Mouse (Mus musculus) hindbrain, embryonic 13.5 days (tissue): ENCODE measurements around the gene Fignl2. TPM values are rescaled to one million over a fixed set of nuclear protein-coding genes. Genes with fewer than 3 reads are reported as not detected.

ENCODE experiments used
- ATAC-seq: fragments of 200-750 bp; cut with Nextera tagmentation; 2 replicates; pipeline ENCODE4 v1.8.0; 2017; ENCODE audit warnings: moderate TSS enrichment; ENCODE audit not compliant: low FRiP score
- H3K27ac ChIP-seq: fragments of 300-500 bp; sonication (generic); 2 replicates; pipeline ENCODE4 v1.5.1; 2015; ENCODE audit warnings: inconsistent platforms, mild to moderate bottlenecking, moderate library complexity
- H3K27me3 ChIP-seq: fragments of 300-500 bp; sonication (generic); 2 replicates; pipeline ENCODE4 v1.6.1; 2015; ENCODE audit warnings: mild to moderate bottlenecking, inconsistent platforms
- H3K36me3 ChIP-seq: fragments of 300-500 bp; sonication (generic); 2 replicates; pipeline ENCODE4 v1.6.1; 2015; ENCODE audit warnings: mild to moderate bottlenecking, inconsistent platforms
- H3K4me1 ChIP-seq: fragments of 300-500 bp; sonication (generic); replicated peaks from 2 replicates; pipeline ENCODE4 v1.6.1; 2015; ENCODE audit warnings: inconsistent platforms
- H3K4me2 ChIP-seq: fragments of 300-500 bp; sonication (generic); 2 replicates; pipeline ENCODE4 v1.6.1; 2015; ENCODE audit warnings: inconsistent platforms, mild to moderate bottlenecking, moderate library complexity
- H3K4me3 ChIP-seq: fragments of 300-500 bp; sonication (generic); 2 replicates; pipeline ENCODE4 v1.5.1; 2015; ENCODE audit warnings: mild to moderate bottlenecking, inconsistent platforms
- H3K9ac ChIP-seq: fragments of 300-500 bp; sonication (generic); 2 replicates; pipeline ENCODE4 v1.6.1; 2015; ENCODE audit warnings: mild to moderate bottlenecking, inconsistent platforms
- H3K9me3 ChIP-seq: fragments of 300-500 bp; sonication (generic); 2 replicates; pipeline ENCODE4 v1.6.1; 2016; ENCODE audit warnings: inconsistent platforms
- WGBS: fragments of 180-500 bp; shearing (Covaris S2); methylation state at CpG from one replicate; pipeline ENCODE4 v1.1.7; 2015; 5-methylcytosine and 5-hydroxymethylcytosine counted together
- polyA plus RNA-seq: library from polyadenylated mRNA; unstranded; fragments of >200 nt; fragmentation: Nextera tagmentation; extraction: Ambion mirVana; gene quantifications from 2 replicates; pipeline ENCODE4 v1.2.1, GENCODE M21; 2015

Gene Fignl2
- polyA plus RNA-seq, 1 experiment from 2014 or later = 0.16 TPM

DNA sequence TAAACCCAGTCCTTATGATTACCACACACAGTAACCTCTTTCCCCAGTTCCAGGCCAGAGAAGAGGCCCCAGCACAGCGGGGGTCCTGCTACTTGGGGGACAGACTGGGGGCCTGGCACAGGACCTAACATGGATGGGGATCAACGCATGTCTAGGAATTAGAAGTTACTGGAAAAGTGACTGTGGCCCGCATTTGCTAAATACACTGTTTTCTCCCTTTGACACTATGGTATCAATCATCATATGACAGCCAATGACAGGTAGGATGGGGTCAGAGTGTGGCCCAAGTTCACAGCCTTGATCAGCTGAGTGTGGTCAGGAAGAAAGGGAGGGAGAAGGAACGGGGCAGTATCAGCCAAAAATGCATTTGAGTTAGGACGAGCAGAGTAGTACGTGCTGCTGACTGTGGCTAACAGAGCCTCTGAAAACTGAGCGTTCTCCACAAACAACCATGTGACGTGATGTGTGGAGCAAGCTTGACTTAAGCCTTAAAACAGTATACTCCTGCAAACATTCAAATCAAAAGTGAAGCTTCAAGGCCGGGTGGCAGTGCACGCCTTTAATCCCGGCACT is 18.0 kb downstream of the Fignl2 start:
- Histone ChIP-seq H3K27me3 (peaks cover 5% of the 10 kb centered on the region), H3K4me3 (no peak overlapping the region), H3K4me2 (no peak overlapping the region), H3K36me3 (no peaks in the 10 kb centered on the region), H3K9ac (no peak overlapping the region), H3K4me1 (peaks cover 34% of the 10 kb centered on the region), H3K27ac (peak overlapping the region; percentile 14; the same call in 1 of the 2 replicates), H3K9me3 (no peaks in the 10 kb centered on the region)
- 34% methylated on average over 11 of the region's 11 CpGs for WGBS
- ATAC-seq = no peak

DNA sequence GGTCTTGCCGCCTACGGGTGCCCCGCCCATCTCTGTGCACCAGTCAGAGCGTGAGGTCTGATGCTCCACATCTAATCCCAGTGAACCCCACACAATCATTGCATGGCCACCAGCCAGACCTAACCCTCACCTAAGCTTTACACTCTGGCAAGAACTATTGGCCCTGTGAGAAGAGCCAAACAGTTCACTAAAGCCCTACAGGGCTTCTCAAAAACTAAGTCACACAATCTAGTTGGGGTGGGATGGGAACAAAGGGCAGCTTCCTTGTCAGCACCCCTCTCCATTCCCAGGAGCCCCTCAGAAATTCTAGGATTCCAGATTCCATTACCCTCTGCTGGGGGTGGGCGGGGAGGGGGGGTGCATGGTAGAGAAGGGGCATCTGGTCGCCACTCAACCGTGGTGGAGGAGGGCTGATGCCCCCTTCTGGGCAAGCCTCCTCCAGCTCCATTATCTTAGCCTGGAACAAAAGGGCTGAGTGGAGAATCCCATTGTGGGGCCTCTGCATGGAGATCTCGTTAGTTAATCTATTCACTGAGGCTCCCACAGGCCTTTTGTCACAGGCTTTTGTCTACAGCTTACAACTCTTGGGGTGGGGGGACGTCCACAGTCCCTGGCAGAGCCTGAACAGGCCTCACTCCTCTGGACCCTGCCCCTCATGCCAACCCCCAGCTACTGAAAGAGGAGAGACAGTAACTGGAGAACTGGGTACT is 18.6 kb downstream of the Fignl2 start:
- H3K9ac ChIP-seq = no peak overlapping the region

DNA sequence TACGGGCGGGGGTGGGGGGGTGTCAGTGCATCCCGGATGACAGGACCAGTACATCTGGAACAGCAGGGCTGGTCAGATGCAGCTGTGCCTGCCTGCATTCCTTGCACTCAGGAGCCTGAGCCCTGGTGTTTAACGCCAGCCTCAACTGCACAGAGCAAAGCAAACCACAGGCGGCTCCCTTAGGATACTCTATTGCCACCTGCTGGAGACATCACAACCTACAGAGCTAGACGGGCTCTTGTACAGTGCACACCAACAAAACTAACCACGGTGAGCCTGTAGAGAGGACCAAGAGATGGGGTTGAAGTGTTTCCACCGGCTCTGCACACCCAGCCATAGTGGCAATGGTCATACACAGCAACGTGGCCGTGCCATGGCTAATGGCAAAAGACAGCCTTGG is 22.1 kb downstream of the Fignl2 start:
- no peak overlapping the region for H3K9ac ChIP-seq
- no peaks in the 10 kb centered on the region for H3K9me3 ChIP-seq
- 43% methylated on average over 10 of the region's 10 CpGs for whole genome bisulfite sequencing
- H3K4me2 ChIP-seq = no peak overlapping the region
- H3K27ac ChIP-seq = no peak overlapping the region
- peak; percentile 70 for ATAC-seq
- peaks cover 41% of the 10 kb centered on the region for H3K4me1 ChIP-seq
- H3K36me3 ChIP-seq = peaks cover 4% of the 10 kb centered on the region; the same call in 1 of the 2 replicates
- H3K27me3 ChIP-seq = peaks cover 46% of the 10 kb centered on the region
- H3K4me3 ChIP-seq = no peak overlapping the region

More for the DNA sequence above, 18.6 kb downstream of the Fignl2 start:
- Histone ChIP-seq H3K9me3 (no peaks in the 10 kb centered on the region), H3K27ac (peak overlapping the region; percentile 14; the same call in 1 of the 2 replicates), H3K4me2 (no peak overlapping the region), H3K4me1 (peaks cover 28% of the 10 kb centered on the region), H3K4me3 (no peak overlapping the region), H3K36me3 (no peaks in the 10 kb centered on the region), H3K27me3 (peaks cover 11% of the 10 kb centered on the region)
- peak; percentile 32; the same call in 1 of the 2 replicates for ATAC-seq
- 19% methylated on average over 9 of the region's 9 CpGs for WGBS

DNA sequence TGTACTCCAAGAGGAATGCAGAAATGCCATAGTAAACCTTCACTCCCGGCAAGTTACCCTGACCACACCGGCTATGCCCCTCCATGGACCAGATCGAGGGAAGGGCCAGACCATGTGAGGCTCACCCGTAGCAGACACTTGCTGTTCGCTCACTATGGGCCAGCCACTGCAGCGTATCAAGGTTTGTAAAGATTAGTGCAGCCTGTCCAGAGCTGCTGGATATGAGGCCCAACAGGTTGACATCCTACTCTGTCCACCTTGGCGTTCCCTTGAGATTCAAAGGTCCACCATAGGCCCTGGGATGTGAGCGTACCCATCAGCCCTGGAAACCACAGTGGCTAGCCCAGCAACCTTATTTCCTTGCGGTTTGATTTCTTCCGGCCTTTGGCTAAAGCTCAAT is 23.8 kb downstream of the Fignl2 start:
- Histone ChIP-seq H3K27me3 (peaks cover 63% of the 10 kb centered on the region), H3K36me3 (peaks cover 4% of the 10 kb centered on the region; the same call in 1 of the 2 replicates), H3K4me2 (peak overlapping the region; percentile 62; the same call in 1 of the 2 replicates), H3K4me1 (peaks cover 32% of the 10 kb centered on the region), H3K9me3 (no peaks in the 10 kb centered on the region), H3K9ac (no peak overlapping the region), H3K27ac (no peak overlapping the region), H3K4me3 (peak overlapping the region; percentile 45; the same call in 1 of the 2 replicates)
- WGBS = 70% methylated on average over 10 of the region's 10 CpGs
- ATAC-seq = no peak

DNA sequence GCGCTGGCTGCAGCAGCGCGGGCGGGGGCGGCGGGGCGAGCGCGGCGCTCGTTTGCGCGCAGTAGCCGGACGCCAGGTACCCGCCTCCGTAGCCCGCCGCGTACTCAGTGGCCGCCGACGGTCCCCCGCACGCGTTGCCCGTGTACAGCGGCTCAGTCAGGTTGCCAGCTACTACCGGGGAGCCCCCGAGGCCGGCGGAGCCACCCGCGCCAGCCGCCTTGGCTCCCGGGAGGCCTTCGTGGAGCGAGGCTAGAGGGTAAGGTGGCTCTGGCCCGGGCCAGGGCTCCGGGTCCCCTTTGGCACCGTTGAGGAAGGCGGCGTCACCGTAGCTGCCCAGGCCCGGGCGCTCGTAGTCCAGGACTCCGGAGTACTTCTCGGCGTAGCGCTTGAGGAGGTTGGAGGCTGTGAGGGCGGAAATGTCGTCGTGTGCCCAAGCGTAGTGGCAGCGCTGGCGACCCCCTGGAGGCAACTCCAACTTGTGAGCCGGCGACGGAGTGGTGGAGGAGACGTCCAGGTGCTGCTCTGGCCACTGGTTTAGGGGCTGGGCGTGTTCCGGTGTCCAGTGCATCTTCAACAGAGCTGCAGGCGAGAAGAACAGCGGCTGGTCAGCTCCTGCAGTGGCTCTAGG is 24.4 kb downstream of the Fignl2 start:
- peak overlapping the region; percentile 45 for H3K4me3 ChIP-seq
- H3K36me3 ChIP-seq = peaks cover 4% of the 10 kb centered on the region; the same call in 1 of the 2 replicates
- peaks cover 68% of the 10 kb centered on the region for H3K27me3 ChIP-seq
- WGBS = 7% methylated on average over 64 of the region's 65 CpGs
- peak overlapping the region; percentile 62 for H3K4me2 ChIP-seq
- no peak for ATAC-seq
- H3K9me3 ChIP-seq = no peaks in the 10 kb centered on the region
- peak overlapping the region; percentile 68 for H3K9ac ChIP-seq
- H3K27ac ChIP-seq = no peak overlapping the region
- H3K4me1 ChIP-seq = peaks cover 29% of the 10 kb centered on the region

DNA sequence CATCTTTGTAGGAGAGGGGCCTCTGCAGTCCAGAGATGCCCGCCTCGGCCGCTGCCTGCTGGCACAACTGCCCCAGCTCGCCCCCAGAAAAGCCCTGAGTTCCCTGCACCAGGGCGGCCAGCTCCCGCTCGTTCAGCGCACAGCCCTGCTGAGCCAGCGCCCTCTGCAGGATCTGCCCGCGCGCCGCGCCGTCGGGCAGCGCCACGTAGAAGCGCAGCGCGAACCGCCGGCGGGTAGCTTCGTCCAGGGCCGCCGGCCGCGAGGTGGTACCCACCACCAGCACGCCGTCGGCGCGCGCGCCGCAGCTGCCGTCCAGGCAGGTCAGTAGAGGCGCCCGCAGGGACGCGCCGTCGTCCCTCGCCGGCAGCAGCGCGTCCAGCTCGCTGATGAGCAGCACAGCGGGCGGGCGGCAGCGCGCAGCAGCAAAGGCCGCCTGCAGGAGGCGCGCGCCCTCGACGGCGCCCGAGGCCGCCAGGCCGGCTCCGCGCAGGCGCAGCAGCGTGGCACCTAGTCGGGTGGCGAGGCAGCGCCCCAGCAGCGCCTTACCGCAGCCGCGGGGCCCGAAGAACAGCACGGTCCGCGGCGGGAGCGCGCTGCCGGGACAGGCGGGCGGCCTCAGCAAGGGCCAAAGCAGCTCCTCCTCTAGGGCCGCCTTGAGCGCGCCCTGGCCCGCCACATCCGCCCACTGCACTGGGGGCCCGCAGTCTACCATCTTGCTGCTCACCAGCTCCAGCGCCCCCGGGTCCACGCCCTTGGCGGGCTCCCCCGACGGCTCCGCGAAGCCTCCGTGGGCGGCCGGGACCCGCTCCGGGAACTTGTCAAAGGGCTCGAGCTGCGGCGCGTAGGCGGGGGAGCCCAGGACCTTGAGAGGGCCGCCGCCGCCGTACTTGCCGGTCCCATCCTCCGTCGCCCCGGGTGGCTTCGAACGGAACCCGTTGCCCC is 25.5 kb downstream of the Fignl2 start:
- H3K4me2 ChIP-seq = peak overlapping the region; percentile 62
- no peak for ATAC-seq
- no peaks in the 10 kb centered on the region for H3K9me3 ChIP-seq
- no peak overlapping the region for H3K27ac ChIP-seq
- H3K4me3 ChIP-seq = peak overlapping the region; percentile 45
- WGBS = 10% methylated on average over 119 of the region's 120 CpGs
- H3K36me3 ChIP-seq = peaks cover 4% of the 10 kb centered on the region; the same call in 1 of the 2 replicates
- H3K27me3 ChIP-seq = peaks cover 80% of the 10 kb centered on the region
- H3K9ac ChIP-seq = peak overlapping the region; percentile 68
- peaks cover 29% of the 10 kb centered on the region for H3K4me1 ChIP-seq

DNA sequence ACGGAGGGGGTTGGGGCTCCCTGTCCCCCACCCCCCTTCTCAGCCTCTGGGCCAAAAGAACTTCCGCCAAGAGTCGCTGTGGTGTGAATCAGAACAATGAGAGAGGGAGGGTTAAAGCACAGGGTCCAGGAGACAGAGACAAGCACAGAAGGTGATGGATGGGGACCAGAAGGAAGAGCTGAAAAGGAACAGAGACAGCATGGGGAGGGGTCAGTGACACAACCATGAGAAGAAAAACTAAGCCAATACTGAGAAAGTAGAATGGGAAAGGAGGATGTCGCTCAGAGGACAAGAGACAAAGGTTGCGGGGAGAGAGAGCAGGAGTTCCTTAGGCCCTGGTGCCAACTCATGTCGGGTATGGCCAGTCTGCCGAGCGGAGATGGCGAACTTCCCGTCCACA is 26.5 kb downstream of the Fignl2 start:
- peaks cover 89% of the 10 kb centered on the region for H3K27me3 ChIP-seq
- H3K4me3 ChIP-seq = no peak overlapping the region
- no peak for ATAC-seq
- peaks cover 4% of the 10 kb centered on the region; the same call in 1 of the 2 replicates for H3K36me3 ChIP-seq
- no peak overlapping the region for H3K4me2 ChIP-seq
- H3K9ac ChIP-seq = no peak overlapping the region
- H3K9me3 ChIP-seq = no peaks in the 10 kb centered on the region
- peaks cover 36% of the 10 kb centered on the region for H3K4me1 ChIP-seq
- no peak overlapping the region for H3K27ac ChIP-seq
- WGBS = 15% methylated on average over 10 of the region's 10 CpGs

DNA sequence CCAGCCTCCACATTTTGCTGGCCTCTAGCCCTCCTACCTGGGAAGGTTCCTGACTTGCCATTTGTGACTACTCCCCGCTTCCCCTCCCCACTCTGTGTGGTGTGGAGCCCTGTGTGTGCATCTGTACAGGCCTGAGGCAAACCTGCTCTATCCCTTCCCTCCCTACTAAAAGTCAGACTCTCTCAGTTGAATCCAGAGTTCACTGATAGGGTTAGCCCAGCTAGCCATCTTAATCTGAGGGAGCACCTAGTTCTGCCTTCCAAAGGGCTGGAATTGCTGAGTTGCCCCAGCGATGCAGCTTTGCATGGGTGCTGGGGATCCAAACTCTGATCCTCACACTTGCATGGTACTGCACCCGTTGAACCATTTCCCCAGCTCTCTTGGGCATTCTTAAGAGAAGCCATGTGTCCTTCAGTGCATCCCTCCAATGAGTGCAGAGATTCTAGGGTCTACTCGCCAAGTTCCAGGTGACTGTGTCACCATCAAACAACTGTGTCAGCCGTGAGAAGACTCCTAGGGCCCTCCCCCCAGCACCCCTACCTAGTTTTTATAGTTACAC is 29.9 kb downstream of the Fignl2 start:
- Histone ChIP-seq H3K4me1 (peaks cover 39% of the 10 kb centered on the region), H3K4me2 (no peak overlapping the region), H3K27ac (no peak overlapping the region), H3K27me3 (peaks cover 97% of the 10 kb centered on the region), H3K4me3 (no peak overlapping the region), H3K9me3 (no peaks in the 10 kb centered on the region), H3K9ac (no peak overlapping the region), H3K36me3 (peaks cover 4% of the 10 kb centered on the region; the same call in 1 of the 2 replicates)
- 50% methylated on average over 5 of the region's 5 CpGs for WGBS
- no peak for ATAC-seq

DNA sequence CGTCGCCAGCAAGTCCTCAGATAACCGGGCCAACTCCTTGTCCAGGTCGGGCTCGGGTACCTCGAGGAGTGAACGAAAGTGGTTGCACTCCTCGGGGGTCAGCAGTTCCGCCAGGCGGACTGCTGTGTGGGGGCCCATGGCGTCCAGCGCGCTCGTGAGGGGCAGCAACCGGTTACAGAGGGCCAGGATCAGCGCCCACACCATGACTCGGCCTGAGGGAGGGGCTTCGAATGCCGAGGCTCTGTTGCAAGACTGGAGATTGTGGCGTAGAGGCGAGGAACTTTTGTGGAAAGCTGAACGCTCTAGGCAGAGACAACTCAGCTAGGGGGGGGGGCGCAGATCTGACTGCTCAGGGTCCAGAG is 31.2 kb downstream of the Fignl2 start, which contains the start of gene Gm47841:
Gene Gm47841, minus strand, starts transcription at position 204 of the 362 bp plus-strand sequence.
- under 1% methylated on average over 23 of the region's 23 CpGs for WGBS
- Histone ChIP-seq H3K27me3 (peaks cover 92% of the 10 kb centered on the region), H3K27ac (no peak within 1 kb of the TSS), H3K9ac (peak within 1 kb of the TSS; percentile 77), H3K9me3 (no peaks in the 10 kb centered on the region), H3K4me2 (peak within 1 kb of the TSS; percentile 98), H3K4me1 (peaks cover 27% of the 10 kb centered on the region), H3K4me3 (peak within 1 kb of the TSS; percentile 53), H3K36me3 (no peaks in the 10 kb centered on the region; the same call in 1 of the 2 replicates)
- ATAC-seq = peak; percentile 18; the same call in 1 of the 2 replicates

DNA sequence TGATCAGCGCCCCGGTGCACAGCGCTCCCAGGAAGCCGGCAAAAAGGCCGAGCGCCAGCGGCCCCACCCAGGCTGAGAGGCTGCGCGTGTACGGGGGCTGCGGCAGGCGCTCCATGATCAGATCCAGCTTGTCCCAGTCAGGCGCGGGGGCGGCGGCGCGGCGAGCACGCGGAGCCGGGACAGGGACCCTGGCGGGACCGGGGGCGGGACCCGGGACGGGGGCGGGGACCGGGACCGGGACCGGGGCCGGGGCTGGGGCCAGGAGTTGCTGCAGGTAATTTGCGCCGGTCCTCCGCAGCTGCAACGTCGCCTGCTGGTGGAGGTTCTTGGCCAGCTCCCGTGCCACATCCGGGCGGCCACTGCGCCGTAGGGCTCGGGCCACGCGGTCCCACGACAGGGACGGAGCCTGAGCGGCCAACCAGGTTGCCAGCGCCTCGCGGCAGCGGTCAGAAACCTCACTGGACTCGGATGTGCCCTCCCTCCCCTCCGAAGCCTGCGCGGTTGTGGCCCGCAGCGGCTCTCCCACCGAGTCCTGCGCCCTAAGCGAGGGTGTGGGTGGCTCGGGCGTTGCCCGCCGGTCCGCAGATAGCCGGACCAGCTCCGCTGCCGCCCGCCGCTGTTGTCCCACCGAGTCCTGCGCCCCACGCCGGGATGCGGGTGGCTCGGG is 31.7 kb downstream of the Fignl2 start:
- no peaks in the 10 kb centered on the region; the same call in 1 of the 2 replicates for H3K36me3 ChIP-seq
- H3K9ac ChIP-seq = peak overlapping the region; percentile 77
- no peaks in the 10 kb centered on the region for H3K9me3 ChIP-seq
- WGBS = under 1% methylated on average over 73 of the region's 77 CpGs
- H3K27ac ChIP-seq = no peak overlapping the region
- ATAC-seq = peak; percentile 54; the same call in 1 of the 2 replicates
- H3K4me3 ChIP-seq = peak overlapping the region; percentile 53
- H3K27me3 ChIP-seq = peaks cover 92% of the 10 kb centered on the region
- H3K4me1 ChIP-seq = peaks cover 22% of the 10 kb centered on the region
- H3K4me2 ChIP-seq = peak overlapping the region; percentile 98

DNA sequence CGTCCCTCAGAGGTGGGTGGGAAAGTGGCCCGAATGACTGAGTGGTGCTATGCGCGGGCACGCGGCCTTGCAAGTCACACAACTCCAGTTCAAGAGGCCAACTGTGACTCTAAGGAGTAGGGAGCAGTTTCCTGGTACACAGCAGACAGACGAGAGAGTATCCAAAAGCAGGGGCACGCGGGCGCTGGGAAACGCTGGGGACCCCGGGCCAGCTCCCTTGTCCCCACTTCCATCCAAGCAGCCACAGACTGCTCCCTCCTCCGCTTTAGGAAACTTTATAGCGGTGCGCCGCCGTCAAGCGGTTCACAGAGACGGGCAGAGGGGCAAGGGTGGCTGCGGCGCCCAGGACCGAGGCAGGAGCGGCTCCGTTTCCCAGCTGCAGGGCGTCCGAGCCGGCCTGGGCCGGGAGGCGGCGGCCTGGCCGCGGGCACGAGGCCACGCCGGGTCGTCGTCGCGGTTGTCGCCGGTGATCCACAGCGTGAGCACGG is 32.3 kb downstream of the Fignl2 start:
- Histone ChIP-seq H3K9ac (peak overlapping the region; percentile 77), H3K9me3 (no peaks in the 10 kb centered on the region), H3K4me3 (peak overlapping the region; percentile 53), H3K27me3 (peaks cover 90% of the 10 kb centered on the region), H3K4me1 (peaks cover 21% of the 10 kb centered on the region), H3K36me3 (peaks cover 4% of the 10 kb centered on the region), H3K27ac (no peak overlapping the region), H3K4me2 (peak overlapping the region; percentile 98)
- WGBS = 1% methylated on average over 43 of the region's 43 CpGs
- ATAC-seq = 0 out of 2 replicates have a peak, but pooled peaks have one; percentile 2
